Mouse (Mus musculus) MEL (cell line): Measurements from ENCODE around the gene Tmem19.

Experiments
- CTCF ChIP-seq, 3 experiments: IDR thresholded peaks in 2 of 3; conservative IDR thresholded peaks in 1 of 3; 2 replicates each; pipeline ENCODE4 v1.5.1; 2011 to 2012; ENCODE audit warnings: low read length in 3 of 3, low read depth in 2 of 3, mild to moderate bottlenecking in 2 of 3, improper control_type of control experiment in 1 of 3, inconsistent platforms in 1 of 3, mixed read lengths in 1 of 3, moderate library complexity in 1 of 3; ENCODE audit not compliant: control insufficient read depth in 1 of 3, insufficient read depth in 1 of 3, poor library complexity in 1 of 3, severe bottlenecking in 1 of 3
- EP300 ChIP-seq, 2 experiments: IDR thresholded peaks; 2 replicates each; pipeline ENCODE4 v1.6.1; 2011; ENCODE audit warnings: improper control_type of control experiment in 2 of 2, low read length in 2 of 2, low read depth in 1 of 2, mild to moderate bottlenecking in 1 of 2
- HCFC1 ChIP-seq: IDR thresholded peaks from 2 replicates; pipeline ENCODE4 v1.6.1; 2012; ENCODE audit warnings: low read depth, mild to moderate bottlenecking, inconsistent platforms, low read length, improper control_type of control experiment, moderate library complexity
- JUND ChIP-seq: IDR thresholded peaks from 2 replicates; pipeline ENCODE4 v1.6.1; 2011; ENCODE audit warnings: low read depth, mild to moderate bottlenecking, improper control_type of control experiment, low read length
- MAFK ChIP-seq: IDR thresholded peaks from 2 replicates; pipeline ENCODE4 v1.6.1; 2011; ENCODE audit warnings: low read depth, mild to moderate bottlenecking, low read length, improper control_type of control experiment, borderline replicate concordance
- MXI1 ChIP-seq: IDR thresholded peaks from 2 replicates; pipeline ENCODE4 v1.6.1; 2011; ENCODE audit warnings: mild to moderate bottlenecking, low read depth, low read length, improper control_type of control experiment
- POLR2A ChIP-seq, 2 experiments: IDR thresholded peaks; 2 replicates each; pipeline ENCODE4 v1.6.1; 2011 to 2012; ENCODE audit warnings: low read length in 2 of 2, mild to moderate bottlenecking in 2 of 2, control low read depth in 1 of 2, improper control_type of control experiment in 1 of 2, low read depth in 1 of 2, moderate library complexity in 1 of 2; ENCODE audit not compliant: control insufficient read depth in 1 of 2, insufficient read depth in 1 of 2, poor library complexity in 1 of 2
- POLR2AphosphoS2 ChIP-seq: IDR thresholded peaks from 2 replicates; pipeline ENCODE4 v1.6.1; 2011; ENCODE audit warnings: low read length, improper control_type of control experiment
- SIN3A ChIP-seq: IDR thresholded peaks from 2 replicates; pipeline ENCODE4 v1.6.1; 2012; ENCODE audit warnings: low read length, improper control_type of control experiment, inconsistent platforms
- TCF12 ChIP-seq: IDR thresholded peaks from 2 replicates; pipeline ENCODE4 v1.6.1; 2014; ENCODE audit warnings: low read depth, mild to moderate bottlenecking, inconsistent platforms, low read length, improper control_type of control experiment, moderate library complexity
- ZNF384 ChIP-seq: IDR thresholded peaks from 2 replicates; pipeline ENCODE4 v1.6.1; 2012; ENCODE audit warnings: low read depth, mild to moderate bottlenecking, inconsistent platforms, low read length, improper control_type of control experiment

GRCm38 (mm10) chr10:115312732-115313131 lies 49.6 kb downstream of the Tmem19 start:
- no peak for TF ChIP-seq POLR2A (IDR thresholded peaks at IDR 0.05; ENCODE audit: control insufficient read depth in 1 of 2, insufficient read depth in 1 of 2, low read depth in 1 of 2, low read length in 2 of 2, poor library complexity in 1 of 2)
- TF ChIP-seq CTCF (IDR thresholded peaks at IDR 0.05 in 2 of 3, conservative IDR thresholded peaks at IDR 0.05 in 1 of 3; ENCODE audit: control insufficient read depth in 1 of 3, insufficient read depth in 1 of 3, low read depth in 2 of 3, low read length in 3 of 3, poor library complexity in 1 of 3, severe bottlenecking in 1 of 3), result no peak
- no peak; the same call in 1 of the 2 replicates for TF ChIP-seq SIN3A
- TF ChIP-seq EP300 (IDR thresholded peaks at IDR 0.05; ENCODE audit: low read depth in 1 of 2, low read length in 2 of 2), result no peak
- TF ChIP-seq HCFC1, result no peak
- TF ChIP-seq TCF12, result no peak
- no peak for TF ChIP-seq POLR2AphosphoS2
- TF ChIP-seq ZNF384, result no peak
- TF ChIP-seq MXI1, result no peak
- TF ChIP-seq JUND, result no peak
- no peak for TF ChIP-seq MAFK
